Mouse (Mus musculus) retina, embryonic 14.5 days (tissue): Measurements from ENCODE around the gene Gpr160.
"Not testable (repeated sequence)": the region's sequence is repeated elsewhere in the genome, so short reads cannot be mapped to it uniquely, and the experiment has no call there.

Experiments
- DNase-seq: peaks from one replicate; pipeline ENCODE4 v3.0.0-alpha.2; 2015; ENCODE audit warnings: low spot score

Gpr160 gene

DNA sequence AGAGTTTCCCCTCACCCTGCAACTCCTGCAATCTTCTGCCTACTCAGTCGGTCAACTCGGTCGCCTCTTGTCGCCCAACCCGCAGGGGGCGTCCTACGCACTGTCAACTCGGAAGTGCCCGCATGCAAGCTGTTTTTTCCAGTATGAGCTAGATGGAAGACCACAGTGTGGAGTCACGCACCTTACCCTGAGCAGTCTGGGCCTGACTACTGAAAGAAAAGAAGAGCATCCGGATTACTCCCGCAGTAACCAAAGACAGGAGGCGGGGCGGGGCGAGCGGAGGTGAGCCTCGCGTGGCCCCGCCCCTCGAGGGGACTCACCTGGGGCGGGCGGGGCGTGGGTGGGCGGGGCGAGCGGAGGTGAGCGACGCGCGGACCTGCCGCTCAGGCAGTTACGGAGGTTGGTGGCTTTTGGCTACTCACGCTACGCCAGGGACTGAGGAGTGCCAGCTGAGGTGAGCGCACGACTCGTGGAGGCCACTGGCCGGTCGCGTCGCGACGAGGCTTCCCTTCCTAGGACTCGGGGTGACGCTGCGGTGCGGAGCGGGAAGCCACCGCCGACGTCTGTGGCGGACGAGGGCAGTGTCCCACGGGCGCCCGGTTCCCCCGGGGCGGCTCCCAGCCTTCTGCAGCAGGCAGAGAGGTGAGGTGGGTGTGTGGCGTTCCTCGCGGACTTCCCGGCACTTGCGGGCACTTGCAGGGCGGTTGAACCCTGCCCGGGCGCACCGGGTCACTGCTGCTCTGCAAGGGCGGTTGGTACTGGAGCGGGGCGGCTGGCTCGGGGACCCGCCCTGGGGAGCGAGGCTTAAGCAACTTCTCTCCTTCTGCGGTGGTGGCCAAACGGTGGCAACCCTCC lies at the start of gene Gpr160:
TSS of gene Gpr160 (plus strand) at position 347 of the 855 bp plus-strand sequence.
- peak; percentile 69 for DNase-seq

- DNase-seq: no peak
Observed at GRCm38 (mm10) chr3:30812881-30813280, 42.9 kb upstream of the Gpr160 start.

DNA sequence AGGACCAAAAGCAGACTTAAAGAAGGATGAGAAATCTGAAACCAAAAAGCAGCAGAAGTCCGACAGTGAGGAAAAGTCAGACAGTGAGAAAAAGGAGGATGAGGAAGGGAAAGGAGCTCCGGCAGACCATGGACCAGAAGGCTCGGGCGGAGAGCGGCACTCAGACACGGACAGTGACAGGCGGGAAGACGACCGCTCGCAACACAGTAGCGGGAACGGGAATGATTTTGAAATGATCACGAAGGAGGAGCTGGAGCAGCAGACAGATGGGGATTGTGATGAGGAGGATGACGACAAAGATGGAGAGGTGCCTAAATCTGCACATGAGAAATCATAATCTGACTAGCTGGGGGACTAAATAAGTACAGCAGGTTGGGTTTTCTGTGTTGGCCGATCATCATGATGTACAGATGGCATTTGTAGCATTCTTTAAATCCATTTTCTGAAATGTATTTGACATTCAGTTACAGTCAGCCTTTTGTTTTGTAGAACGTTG lies 37.1 kb upstream of the Gpr160 start:
- no peak for DNase-seq

- no peak for DNase-seq
Observed at GRCm38 (mm10) chr3:30822163-30822562, 33.6 kb upstream of the Gpr160 start.

DNA sequence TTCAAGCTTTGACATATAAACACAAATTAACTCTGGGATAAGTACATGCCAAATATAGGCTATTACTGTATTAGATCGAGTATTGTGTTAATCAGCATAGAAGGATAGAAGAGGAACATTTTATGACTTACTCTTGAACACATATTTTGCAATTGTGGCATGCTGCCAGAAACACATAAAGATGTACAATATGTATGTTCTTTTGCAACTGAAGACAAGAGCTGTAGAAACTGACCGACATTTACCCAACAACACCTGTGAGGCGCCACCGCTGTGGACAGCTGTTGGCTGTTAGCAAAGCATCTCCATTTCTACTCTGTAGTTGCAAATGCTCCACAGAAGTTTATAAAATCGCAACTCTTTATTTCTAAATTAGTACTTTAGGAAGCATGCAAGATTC lies 29.7 kb upstream of the Gpr160 start:
- DNase-seq: no peak

DNA sequence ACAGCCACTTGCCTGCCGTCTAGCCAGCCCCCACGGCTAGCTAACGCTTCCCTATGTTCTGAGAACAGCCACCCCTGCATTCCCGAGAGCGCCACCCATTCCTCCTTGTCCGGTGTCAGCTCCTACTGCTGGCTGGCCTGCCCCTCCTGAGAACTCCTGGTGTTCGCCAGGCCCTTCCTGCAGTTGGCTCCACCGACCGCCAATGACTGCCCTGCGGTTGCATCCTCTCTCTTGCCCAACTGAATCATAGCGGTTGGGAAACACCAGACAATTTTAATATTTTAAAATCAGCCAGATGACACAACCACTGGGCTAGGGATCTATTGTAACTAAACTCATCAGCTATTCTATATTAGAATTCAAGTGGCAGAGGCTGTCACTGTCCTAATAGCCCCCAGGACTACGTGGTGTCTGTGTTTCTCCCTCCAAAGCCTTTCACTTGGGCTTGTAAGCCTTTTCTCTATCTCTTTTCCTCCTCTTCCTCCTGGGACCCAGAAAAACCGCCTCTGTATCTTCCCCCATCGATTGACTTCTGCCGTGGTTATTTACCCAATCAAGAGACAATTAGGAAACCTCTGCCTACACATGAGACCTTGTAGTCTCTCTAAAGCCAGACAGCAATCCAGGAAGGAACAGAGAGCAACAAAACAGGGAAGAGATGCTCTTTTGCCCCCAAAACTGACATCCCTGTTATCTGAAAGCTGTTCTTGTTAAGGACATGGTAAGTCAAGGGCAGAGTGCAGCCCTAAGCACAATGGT lies 23.7 kb upstream of the Gpr160 start:
- DNase-seq: no peak

DNA sequence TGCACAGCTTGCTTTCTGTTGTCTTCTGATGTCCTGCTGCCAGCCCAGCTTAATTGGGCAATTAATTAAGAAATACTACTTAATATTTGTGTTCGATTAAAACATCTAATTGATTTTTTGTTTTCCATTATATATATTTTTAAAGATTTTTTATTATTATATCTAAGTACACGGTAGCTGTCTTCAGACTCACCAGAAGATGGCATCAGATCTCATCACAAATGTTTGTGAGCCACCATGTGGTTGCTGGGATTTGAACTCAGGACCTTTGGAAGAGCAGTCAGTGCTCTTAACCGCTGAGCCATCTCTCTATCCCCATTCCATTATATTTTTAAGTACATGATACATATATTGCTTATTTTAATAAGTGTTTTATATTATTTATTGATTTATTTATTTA lies 22.5 kb upstream of the Gpr160 start:
- DNase-seq: no peak

- DNase-seq: no peak
Observed at GRCm38 (mm10) chr3:30845755-30846154, 10.0 kb upstream of the Gpr160 start.

- DNase-seq: no peak
Observed at GRCm38 (mm10) chr3:30847413-30847812, 8.3 kb upstream of the Gpr160 start.

- DNase-seq: no peak
Observed at GRCm38 (mm10) chr3:30851422-30851821, 4.3 kb upstream of the Gpr160 start.

DNA sequence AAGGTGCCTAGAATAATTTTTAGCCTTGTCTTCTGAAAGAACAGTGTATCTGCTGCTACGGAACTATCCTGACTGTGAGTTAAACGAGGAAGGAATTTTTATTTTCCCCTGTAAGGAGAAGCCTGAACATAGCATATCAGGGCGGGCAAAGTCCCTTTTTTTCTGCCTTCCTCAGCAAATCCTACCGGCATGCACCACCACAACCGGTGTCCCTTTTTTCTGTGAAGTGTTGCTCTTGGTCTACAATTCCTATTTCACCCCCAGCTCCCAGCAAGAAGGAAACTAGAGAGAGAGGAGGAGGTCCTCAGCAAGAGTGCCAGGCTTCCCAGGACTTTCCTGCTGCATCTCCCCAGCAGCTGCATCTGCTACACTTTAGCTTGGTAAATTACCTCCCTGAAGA lies 2.2 kb upstream of the Gpr160 start:
- DNase-seq: no peak

DNA sequence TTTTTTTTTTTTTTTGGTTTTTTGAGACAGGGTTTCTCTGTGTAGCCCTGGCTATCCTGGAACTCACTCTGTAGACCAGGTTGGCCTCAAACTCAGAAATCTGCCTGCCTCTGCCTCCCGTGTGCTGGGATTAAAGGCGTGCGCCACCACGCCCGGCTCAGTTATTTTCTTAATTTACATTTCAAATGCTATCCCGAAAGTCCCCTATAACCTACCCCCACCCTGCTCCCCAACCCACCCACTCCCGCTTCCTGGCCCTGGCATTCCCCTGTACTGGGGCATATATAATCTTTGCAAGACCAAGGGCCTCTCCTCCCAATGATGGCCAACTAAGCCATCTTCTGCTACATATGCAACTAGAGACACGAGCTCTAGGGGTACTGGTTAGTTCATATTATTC lies 3.8 kb downstream of the Gpr160 start:
- DNase-seq: not testable (repeated sequence)

GRCm38 (mm10) chr3:30860705-30861104 lies 5.0 kb downstream of the Gpr160 start:
- DNase-seq: no peak

GRCm38 (mm10) chr3:30863712-30864435 lies 8.1 kb downstream of the Gpr160 start:
- no peak for DNase-seq

DNA sequence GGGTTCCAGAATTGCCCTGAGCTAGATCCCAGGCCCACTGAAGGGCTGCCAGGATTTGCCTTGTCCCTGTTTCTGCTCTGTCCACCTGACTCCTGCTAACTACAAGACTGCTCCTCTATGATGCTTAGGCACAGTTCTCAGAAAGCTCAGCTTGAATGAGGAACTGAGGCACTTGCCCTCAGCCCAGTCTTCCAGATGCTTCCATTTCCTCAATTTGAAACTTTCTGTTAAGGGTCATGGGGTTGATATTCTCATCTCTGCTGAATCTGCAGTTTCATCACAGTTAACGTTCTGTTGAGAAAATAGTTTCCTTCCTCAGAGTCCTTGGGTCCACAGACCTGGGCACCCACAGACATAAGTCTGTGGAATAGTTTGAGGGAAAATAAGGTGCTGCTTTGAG lies 8.9 kb downstream of the Gpr160 start:
- no peak for DNase-seq

DNA sequence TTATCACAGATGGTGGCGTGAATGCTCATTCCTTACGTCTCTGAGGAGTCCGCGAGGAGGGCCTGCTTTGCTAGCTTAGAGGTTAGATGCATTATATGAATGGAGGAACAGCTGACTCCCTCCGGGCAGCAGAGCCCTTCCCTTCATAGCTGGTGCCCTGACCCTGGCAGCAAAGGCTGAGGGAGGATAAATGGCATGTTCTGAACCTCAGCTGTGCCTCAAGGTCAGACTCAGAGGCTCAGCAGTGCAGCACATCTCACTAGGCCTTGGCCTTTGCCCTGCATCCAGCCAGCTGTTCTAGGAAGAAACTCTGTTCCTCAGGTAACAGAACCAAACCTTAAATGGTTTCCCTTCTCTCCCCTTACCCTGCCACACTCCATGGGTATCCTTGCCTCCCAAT lies 12.4 kb downstream of the Gpr160 start:
- no peak for DNase-seq

DNA sequence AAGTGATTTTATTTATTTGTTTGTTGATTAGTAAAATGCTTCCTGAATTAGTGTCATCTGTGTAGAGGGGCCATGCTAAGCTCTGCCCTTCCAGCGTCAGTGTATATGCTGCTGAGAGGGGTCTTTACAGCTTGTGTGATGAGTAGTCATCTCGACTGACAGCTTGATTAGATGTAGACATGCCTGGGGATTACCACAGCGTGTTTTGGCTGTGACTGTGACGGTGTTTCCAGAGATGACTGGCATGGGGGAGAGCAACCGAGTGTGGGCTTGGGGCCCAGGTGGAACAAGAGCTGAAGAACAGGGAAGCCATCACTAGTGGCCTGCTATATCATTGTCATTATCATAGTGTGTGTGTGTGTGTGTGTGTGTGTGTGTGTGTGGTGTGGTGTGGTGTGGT lies 12.9 kb downstream of the Gpr160 start:
- no peak for DNase-seq

DNA sequence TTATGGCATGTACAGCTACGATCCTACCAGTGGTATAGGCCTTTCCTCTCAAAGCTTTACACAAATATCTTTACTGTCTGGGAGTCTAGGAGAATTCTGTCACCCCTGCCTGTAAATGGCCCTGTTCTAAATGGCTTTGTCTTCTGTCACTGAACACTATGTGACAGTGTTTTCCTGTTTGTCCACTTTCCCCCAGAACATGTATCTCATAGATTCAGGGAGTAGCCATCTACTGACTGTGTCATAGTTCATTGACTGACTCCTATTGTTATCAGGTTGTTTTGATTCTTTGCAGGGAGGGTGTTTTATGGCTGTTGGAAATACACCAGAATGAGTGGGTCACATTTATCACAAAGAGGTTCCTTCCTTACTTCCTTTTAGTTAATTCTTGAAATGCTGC lies 14.2 kb downstream of the Gpr160 start:
- no peak for DNase-seq

- no peak for DNase-seq
Observed at GRCm38 (mm10) chr3:30876709-30877108, 21.0 kb downstream of the Gpr160 start.

DNA sequence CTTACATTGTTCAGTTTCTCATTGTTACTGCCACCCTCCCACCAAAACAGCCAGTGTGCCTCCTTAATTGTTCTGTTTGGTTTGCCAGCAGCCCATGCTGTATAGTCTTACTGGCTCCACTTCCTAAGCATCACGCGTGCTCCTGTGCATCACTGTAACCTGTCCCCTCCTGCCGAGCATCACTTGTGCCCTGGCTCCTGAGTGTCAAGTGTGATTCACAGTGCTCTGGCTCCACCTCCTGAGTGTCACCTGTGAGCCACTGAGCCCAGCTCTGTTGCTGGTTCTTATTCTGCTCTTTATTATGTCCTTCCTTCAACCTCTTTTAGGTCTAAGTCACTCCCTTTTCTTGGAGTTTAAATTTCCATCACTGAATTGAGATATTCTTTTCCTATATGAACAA lies 31.7 kb downstream of the Gpr160 start:
- no peak for DNase-seq

DNA sequence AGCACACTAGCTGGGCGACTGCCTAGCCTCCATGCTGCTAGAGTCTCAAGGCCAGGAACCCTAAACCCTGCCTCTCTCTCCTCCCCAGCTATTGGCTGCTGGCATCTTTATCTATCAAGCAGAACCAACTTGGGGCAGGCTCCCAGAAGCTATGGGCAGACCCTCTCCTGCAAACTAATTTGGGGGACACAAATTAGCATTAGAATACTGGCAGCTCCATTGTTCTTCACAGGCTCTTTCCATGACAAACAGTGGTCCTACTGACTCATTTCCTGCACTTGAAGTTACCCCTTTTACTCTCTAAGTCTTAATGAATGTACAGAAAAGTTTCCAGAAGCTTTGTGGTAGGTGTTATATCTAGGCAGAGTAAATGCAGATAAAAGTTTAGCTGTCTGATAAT lies 33.3 kb downstream of the Gpr160 start:
- no peak for DNase-seq

GRCm38 (mm10) chr3:30896721-30897120 lies 41.0 kb downstream of the Gpr160 start:
- no peak for DNase-seq

- no peak for DNase-seq
Observed at GRCm38 (mm10) chr3:30899407-30899806, 43.7 kb downstream of the Gpr160 start.
